Mouse (Mus musculus) limb, embryonic 13.5 days (tissue): ENCODE results near the gene Ppp1r15b. TPM values are rescaled to one million over a fixed set of nuclear protein-coding genes. Genes with fewer than 3 reads are reported as not detected.

Experiments
- ATAC-seq: fragments of 200-750 bp; cut with Nextera tagmentation; 2 replicates; pipeline ENCODE4 v1.8.0; 2017; ENCODE audit warnings: low read depth, moderate number of reproducible peaks, moderate TSS enrichment; ENCODE audit not compliant: low FRiP score
- H3K27ac ChIP-seq: fragments of 300-500 bp; sonication (generic); 2 replicates; pipeline ENCODE4 v1.5.1; 2015; ENCODE audit warnings: inconsistent platforms, mild to moderate bottlenecking, moderate library complexity
- H3K27me3 ChIP-seq: fragments of 300-500 bp; sonication (generic); 2 replicates; pipeline ENCODE4 v1.6.1; 2015; ENCODE audit warnings: mild to moderate bottlenecking, inconsistent platforms
- H3K36me3 ChIP-seq: fragments of 300-500 bp; sonication (generic); 2 replicates; pipeline ENCODE4 v1.6.1; 2015; ENCODE audit warnings: inconsistent platforms, mild to moderate bottlenecking, moderate library complexity
- H3K4me1 ChIP-seq: fragments of 300-500 bp; sonication (generic); 2 replicates; pipeline ENCODE4 v1.6.1; 2015; ENCODE audit warnings: inconsistent platforms
- H3K4me2 ChIP-seq: fragments of 300-500 bp; sonication (generic); replicated peaks from 2 replicates; pipeline ENCODE4 v1.6.1; 2015; ENCODE audit warnings: inconsistent platforms, mild to moderate bottlenecking, moderate library complexity
- H3K4me3 ChIP-seq: fragments of 300-500 bp; sonication (generic); 2 replicates; pipeline ENCODE4 v1.5.1; 2015; ENCODE audit warnings: moderate library complexity, mild to moderate bottlenecking, inconsistent platforms
- H3K9ac ChIP-seq: fragments of 300-500 bp; sonication (generic); 2 replicates; pipeline ENCODE4 v1.6.1; 2015; ENCODE audit warnings: mild to moderate bottlenecking, inconsistent platforms
- H3K9me3 ChIP-seq: fragments of 300-500 bp; sonication (generic); 2 replicates; pipeline ENCODE4 v1.6.1; 2016; ENCODE audit warnings: inconsistent platforms
- WGBS: fragments of 180-500 bp; shearing (Covaris S2); methylation state at CpG from one replicate; pipeline ENCODE4 v1.1.7; 2015; 5-methylcytosine and 5-hydroxymethylcytosine counted together
- polyA plus RNA-seq: library from polyadenylated mRNA; unstranded; fragments of >200 nt; fragmentation: Nextera tagmentation; extraction: Ambion mirVana; gene quantifications from 2 replicates; pipeline ENCODE4 v1.2.1, GENCODE M21; 2015

The Ppp1r15b gene
- polyA plus RNA-seq, 1 experiment from 2014 or later = 35.9 TPM

DNA sequence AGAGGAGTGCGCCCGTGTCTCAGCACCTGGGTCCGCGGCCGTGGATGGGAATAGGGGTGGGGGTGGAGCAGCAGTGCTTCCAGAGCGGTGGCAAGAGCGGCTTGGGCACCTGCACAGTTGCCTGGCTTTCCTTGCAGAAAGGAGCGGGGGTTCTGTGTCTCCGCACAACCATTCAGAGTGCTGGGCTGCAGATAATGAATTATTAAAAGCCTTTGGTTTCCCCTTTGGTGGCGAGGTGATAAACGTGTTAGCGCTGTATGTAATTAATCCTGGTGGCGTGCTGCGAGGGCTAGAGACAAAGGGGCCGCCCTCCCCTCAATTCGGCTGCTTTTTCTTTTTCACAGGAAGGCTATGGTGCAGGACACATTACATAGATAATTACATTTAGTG, 51.8 kb downstream of the Ppp1r15b start:
- Histone ChIP-seq H3K27me3 (peaks cover 39% of the 10 kb centered on the region), H3K9ac (0 out of 2 replicates have a peak overlapping the region, but pooled peaks have one; percentile 19), H3K4me3 (peak overlapping the region; percentile 44), H3K4me1 (peaks cover 29% of the 10 kb centered on the region), H3K36me3 (no peaks in the 10 kb centered on the region), H3K27ac (no peak overlapping the region), H3K9me3 (no peaks in the 10 kb centered on the region), H3K4me2 (peak overlapping the region; percentile 91)
- WGBS = 1% methylated on average over 16 of the region's 16 CpGs
- no peak for ATAC-seq

DNA sequence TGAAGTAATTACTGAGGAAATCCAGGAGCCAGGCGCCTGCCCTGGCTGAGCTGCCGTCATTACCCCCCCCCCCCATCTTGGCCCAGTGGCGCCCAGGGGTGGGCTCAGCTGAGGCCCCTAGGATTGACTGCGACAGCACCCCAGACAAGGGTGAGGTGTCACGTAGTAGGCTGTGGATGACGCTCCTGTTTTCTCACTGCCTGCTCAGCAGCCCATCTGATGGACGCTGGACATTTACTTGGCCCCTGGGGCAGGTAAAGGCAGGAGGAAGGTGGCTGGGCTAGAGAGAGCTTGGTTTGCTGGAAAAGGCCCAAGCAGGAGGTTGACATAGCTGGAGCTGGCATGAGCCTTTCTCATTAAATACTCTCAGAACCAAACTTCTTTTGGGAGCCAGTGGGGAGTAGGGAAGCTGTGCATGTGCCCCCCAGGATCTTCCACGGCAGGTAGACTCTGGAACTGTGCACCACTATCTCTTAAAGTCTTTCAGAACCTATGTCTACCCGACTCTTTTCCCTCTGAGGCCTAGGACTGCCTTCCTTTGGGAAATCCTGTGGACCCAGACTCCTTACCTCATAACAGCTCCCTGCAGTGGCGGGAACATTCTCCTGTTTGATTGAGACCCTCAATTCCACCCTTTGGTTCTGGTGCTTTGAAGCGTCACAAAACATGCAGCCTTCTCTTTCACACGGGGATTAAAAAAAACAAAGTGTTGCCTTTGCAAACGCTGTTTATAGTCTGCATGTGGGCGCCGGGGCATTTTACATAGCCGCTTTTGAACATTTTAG, 52.4 kb downstream of the Ppp1r15b start:
- ATAC-seq = no peak
- WGBS = 21% methylated on average over 16 of the region's 16 CpGs
- Histone ChIP-seq H3K4me1 (peaks cover 35% of the 10 kb centered on the region), H3K4me2 (peak overlapping the region; percentile 91), H3K36me3 (no peaks in the 10 kb centered on the region), H3K27ac (no peak overlapping the region), H3K4me3 (peak overlapping the region; percentile 44; the same call in 1 of the 2 replicates), H3K9ac (no peak overlapping the region), H3K9me3 (no peaks in the 10 kb centered on the region), H3K27me3 (peaks cover 34% of the 10 kb centered on the region)

DNA sequence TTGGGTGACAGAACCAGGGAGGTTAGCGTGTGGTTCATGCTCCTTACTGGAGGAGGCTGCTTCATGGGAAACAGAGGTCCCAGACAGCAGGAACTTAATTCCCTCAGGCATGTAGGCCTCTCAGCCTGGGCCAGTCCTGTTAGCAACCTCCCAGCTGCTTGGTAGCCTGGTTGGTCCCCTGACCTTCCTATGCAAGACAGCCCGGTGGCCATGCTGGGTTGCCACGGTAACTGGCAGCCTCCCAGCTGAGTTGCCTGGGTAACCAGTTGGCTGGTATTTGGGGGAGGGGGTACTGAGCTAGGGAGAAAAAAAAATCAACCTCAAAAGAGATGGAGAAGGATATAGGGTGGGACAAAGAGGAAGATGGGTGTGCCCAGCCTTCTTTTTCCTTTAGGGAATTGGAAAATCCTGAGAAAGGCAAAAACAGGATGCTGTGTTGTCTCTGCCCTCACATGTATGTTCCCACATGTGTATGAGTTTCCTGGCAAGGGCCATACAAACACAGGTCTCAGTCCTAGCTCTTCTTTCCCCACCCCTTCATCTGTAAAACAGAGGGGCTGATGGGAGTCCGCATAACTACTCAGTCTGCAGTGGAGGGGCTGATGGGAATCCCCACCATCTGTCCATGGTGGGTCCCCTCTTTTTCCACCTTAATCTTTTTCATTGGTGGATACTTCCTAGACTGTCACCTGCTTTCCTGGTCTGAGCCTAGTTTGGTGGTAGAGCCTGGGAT, 57.2 kb downstream of the Ppp1r15b start:
- Histone ChIP-seq H3K27ac (no peak overlapping the region), H3K9me3 (no peaks in the 10 kb centered on the region), H3K4me1 (peaks cover 13% of the 10 kb centered on the region), H3K4me3 (no peak overlapping the region), H3K36me3 (no peaks in the 10 kb centered on the region), H3K4me2 (no peak overlapping the region), H3K27me3 (peaks cover 6% of the 10 kb centered on the region), H3K9ac (no peak overlapping the region)
- 16% methylated on average over 4 of the region's 4 CpGs for WGBS
- 0 out of 2 replicates have a peak, but pooled peaks have one; percentile 54 for ATAC-seq

DNA sequence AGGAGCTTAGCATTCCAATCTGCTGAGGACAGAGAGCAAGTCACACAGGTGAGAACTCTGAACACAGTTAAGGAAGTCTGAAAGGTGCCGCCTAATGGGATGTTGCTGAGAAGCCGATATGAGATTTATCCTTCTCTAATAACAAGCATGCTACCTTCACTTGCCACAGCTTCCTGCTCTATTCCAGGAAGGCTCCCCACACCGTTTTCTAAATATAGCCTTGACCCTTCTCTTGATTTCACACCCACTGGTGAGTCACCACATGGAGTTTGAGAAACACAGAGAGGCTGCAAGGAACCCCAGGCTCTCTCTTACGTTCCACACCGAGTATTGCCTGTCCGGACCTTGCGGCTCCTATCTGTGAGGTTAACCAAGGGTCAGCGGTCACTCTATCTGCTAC, 57.8 kb downstream of the Ppp1r15b start:
- ATAC-seq = no peak
- 88% methylated on average over 8 of the region's 8 CpGs for WGBS
- no peak overlapping the region for H3K27ac ChIP-seq

More for the DNA sequence above, 57.8 kb downstream of the Ppp1r15b start:
- H3K4me1 ChIP-seq = peaks cover 7% of the 10 kb centered on the region
- H3K4me2 ChIP-seq = no peak overlapping the region
- no peak overlapping the region for H3K4me3 ChIP-seq
- no peaks in the 10 kb centered on the region; the same call in 1 of the 2 replicates for H3K27me3 ChIP-seq
- H3K9me3 ChIP-seq = no peaks in the 10 kb centered on the region
- no peak overlapping the region for H3K9ac ChIP-seq
- no peaks in the 10 kb centered on the region for H3K36me3 ChIP-seq

Other genes starting within 250 kb of the Ppp1r15b start
- 40.2 and 45.9 TPM in 2 replicates for gene Mdm4, start 100.6 kb upstream of the Ppp1r15b start, polyA plus RNA-seq
- gene Pik3c2b, start 85.5 kb upstream of the Ppp1r15b start, polyA plus RNA-seq = 6.8 and 7.1 TPM in 2 replicates
- 1.7 and 2.6 TPM in 2 replicates for gene Plekha6, start 33.1 kb downstream of the Ppp1r15b start, polyA plus RNA-seq
- gene Golt1a, start 178.7 kb downstream of the Ppp1r15b start, polyA plus RNA-seq = not detected in 2 replicates
- not detected in 2 replicates for gene Kiss1, start 190.7 kb downstream of the Ppp1r15b start, polyA plus RNA-seq
- gene Ren1, start 219.4 kb downstream of the Ppp1r15b start, polyA plus RNA-seq = 0.31 and 0.43 TPM in 2 replicates
- 1.4 and 1.7 TPM in 2 replicates for gene Etnk2, start 232.4 kb downstream of the Ppp1r15b start, polyA plus RNA-seq